Mouse (Mus musculus) skeletal muscle tissue, adult 2 months (tissue): ENCODE data around the gene Dhx57.
A peak's percentile ranks its signal among the peaks of the same experiment; 100 is the strongest.
"Not testable (repeated sequence)": the region's sequence is repeated elsewhere in the genome, so short reads cannot be mapped to it uniquely, and the experiment has no call there.

Experiments used
- DNase-seq: peaks from one replicate; pipeline ENCODE4 v3.0.0-alpha.2; 2012; ENCODE audit warnings: low read depth, low spot score

Gene Dhx57

GRCm38 (mm10) chr17:80254421-80254820, 35.9 kb downstream of the Dhx57 start:
- DNase-seq: no peak

DNA sequence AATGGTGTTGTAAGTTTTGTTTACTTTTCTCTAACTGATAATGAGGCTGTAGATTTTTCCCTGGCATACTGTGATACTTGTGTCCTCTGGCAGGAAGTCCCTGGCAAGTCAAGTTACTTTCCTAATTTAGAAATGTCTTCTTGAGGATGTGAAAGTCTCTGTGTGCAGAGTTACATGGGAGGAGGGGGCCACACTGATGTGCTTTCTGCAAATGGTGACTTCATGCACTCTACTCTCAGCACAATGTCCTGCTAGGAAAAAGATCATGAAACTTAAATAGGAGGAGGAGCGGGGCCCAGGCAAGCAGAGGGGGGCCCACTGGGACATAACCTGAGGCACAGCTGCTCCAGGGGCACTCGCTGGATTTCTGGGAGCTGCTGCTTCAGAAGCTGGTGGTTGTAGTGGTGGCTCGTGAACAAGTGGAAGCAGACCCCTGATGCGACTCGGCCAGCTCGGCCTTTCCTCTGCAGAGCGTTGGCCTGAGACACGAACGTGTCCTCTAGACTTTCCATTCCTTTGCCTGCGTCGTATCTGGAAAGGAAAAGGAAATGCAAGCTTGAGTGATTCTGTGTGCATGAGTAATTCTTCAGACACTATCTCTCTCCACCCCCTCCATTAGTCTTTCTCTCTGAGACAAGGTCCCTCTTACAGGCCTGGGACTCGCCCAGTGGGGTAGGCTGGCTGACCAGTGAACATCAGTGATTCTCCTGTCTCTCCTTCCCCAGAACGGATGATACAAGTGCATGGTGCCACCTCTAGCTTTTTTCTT, 37.3 kb downstream of the Dhx57 start:
- DNase-seq: peak; percentile 37

- no peak for DNase-seq
Measured at GRCm38 (mm10) chr17:80243116-80243515, 47.2 kb downstream of the Dhx57 start.

DNA sequence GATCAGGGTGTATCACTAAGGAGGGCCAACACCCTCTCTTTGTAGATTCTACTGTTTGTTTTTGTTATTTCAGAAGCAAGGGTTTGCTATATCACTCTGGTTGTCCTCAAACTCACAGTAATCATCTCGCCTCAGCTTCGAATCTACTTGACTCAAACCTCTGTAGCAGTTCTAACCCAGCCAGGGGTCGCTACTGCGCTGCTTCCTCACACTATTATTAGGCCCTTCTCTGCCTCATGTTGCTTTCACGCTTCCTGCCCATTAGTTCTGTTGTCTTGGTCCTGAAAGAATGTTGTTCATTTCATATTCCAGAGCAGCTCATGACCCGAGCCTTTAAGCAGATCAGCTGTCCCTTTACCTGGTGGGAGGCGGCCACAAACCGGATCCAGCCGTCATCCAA, 48.7 kb downstream of the Dhx57 start:
- DNase-seq: no peak

- DNase-seq: no peak
Measured at GRCm38 (mm10) chr17:80237475-80237874, 52.8 kb downstream of the Dhx57 start.

DNA sequence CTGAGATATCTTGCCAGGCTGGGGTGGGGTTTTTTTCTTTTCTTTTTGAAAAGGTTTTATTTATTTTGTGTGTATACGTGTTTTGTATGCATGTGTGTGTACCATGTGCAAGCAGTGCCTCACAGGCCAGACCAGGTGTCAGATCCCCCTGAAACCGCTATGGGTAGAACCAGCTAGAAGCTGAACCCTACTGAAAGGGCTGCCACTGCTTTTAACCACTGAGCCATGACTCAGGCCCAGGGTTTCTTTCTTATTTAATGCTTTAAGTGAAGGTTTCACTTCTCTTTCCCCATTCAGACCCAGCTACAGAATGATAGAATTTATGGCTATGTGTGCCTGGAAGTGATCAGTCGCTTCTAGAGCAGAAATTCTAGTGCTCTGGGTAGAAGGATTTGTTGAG, 53.5 kb downstream of the Dhx57 start:
- DNase-seq: no peak

DNA sequence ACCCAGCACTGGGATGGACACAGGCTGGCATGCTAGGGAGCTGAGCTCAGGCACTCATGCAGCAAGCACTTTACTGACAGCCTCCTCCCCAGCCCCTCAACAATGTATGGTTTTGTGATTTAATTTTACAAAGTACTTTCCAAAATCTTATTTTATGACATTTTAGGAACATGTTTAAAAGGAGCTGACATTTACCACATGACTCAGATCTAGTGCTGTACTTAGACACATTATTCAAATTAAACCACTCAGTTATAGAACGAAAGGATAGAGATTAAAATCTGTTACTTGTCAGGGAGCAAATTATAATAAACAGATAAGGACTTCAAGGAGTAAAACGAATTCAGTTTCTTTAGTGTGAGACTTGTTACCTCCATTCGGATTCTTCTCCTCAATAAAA, 54.8 kb downstream of the Dhx57 start:
- no peak for DNase-seq

GRCm38 (mm10) chr17:80234376-80234775, 55.9 kb downstream of the Dhx57 start:
- DNase-seq: no peak

GRCm38 (mm10) chr17:80233844-80234243, 56.4 kb downstream of the Dhx57 start:
- no peak for DNase-seq

GRCm38 (mm10) chr17:80229396-80229795, 60.9 kb downstream of the Dhx57 start:
- DNase-seq: no peak

- DNase-seq: not testable (repeated sequence)
Measured at GRCm38 (mm10) chr17:80225142-80225541, 65.1 kb downstream of the Dhx57 start.

GRCm38 (mm10) chr17:80224326-80225116, 65.8 kb downstream of the Dhx57 start, which contains the start of gene Gemin6:
Gemin6 (plus strand) TSS chr17:80224441.
- peak; percentile 83 for DNase-seq

GRCm38 (mm10) chr17:80223829-80224228, 66.4 kb downstream of the Dhx57 start:
- no peak for DNase-seq

- DNase-seq: no peak
Measured at GRCm38 (mm10) chr17:80221890-80222628, 68.2 kb downstream of the Dhx57 start.

DNA sequence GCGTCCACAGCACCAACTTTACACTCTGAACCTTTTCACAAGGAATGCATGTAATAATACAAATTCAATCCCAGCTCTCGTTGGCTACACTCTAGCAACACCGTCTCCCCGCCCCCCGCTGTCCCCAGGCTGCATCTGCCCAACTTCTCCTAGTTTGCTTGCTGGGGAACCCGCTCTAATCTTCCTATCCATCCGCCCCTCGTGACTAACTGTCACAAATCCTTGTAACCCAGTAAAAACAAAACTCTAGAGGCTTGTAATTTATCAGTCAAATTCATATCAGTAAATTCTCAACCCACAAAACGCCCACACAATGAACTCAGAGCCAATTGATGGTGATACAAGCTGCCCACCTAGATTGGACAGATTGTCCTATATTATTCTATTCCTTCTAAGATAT, 69.1 kb downstream of the Dhx57 start:
- no peak for DNase-seq

GRCm38 (mm10) chr17:80220131-80220530, 70.1 kb downstream of the Dhx57 start:
- no peak for DNase-seq

- not testable (repeated sequence) for DNase-seq
Measured at GRCm38 (mm10) chr17:80213998-80214397, 76.3 kb downstream of the Dhx57 start.

DNA sequence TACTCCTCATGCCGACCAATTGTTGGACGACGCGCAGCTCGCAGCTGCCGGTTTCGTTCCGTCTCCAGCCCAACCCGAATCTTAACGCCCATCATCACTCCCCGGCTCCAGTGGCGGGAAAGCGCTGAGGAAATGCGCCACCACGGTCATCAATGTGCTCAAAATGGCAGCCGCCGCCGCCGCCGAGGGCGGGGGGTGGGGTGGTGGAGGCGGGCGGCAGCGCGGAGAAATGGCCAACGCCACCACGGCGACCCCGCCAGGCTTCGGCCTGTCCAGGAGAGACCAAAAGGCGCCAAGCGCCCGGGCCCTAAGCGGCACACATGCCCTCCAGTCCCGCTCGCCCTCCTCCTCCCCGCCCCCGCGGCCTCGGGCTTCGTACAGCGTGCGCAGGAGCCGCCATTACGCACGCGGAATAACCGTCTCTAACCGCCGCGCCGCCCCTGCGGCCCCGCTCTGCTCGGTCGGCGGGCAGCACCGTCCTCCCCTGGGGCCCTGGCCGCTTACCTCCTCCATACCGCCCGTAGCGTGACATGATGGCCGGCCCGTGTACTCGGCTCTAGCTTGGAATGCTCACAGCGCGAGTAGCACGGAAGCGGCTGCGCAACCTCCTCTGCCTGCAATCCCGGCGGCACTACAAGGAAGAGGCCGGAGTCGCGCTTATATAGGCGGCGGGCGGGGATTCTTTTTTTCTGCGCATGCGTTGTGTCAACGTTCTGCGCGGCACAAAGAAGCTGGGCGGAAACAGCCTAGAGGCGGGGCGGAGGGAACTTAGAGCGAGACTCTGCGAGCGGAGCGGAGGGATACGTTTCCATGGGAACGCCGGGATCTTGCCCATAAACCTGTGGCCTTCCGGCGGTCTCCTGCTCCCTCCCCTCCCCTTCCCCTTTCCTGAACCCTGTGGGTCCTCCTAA, 83.3 kb downstream of the Dhx57 start, which contains the start of the genes Srsf7 and Ttc39d:
Srsf7 (minus strand) TSS at position 637 of the 911 bp plus-strand sequence.
Ttc39d (plus strand) TSS at position 790 of the 911 bp plus-strand sequence.
- DNase-seq: peak; percentile 99

GRCm38 (mm10) chr17:80206301-80206670, 84.0 kb downstream of the Dhx57 start:
- no peak for DNase-seq

DNA sequence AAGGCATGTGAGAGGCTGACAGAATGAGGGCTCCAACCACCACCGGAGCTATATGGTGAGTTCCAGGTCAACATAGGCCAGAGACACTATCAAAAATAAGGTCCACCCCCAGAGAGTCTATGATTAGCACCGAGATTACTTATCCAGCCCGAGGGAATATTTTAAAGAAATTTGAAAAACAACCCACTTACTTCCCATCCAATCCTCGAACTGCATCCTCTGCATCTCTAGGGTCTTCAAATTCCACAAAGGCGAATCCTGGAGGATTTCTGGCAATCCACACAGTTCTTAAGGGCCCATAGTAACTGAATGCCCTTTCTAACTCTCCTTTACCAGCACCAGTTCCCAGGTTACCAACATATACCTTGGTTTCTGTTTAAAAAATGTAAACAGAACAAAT, 84.6 kb downstream of the Dhx57 start:
- DNase-seq: no peak
